Mouse (Mus musculus) embryonic facial prominence, embryonic 12.5 days (tissue): ENCODE data around the gene Dop1b. TPM values are rescaled to one million over a fixed set of nuclear protein-coding genes. Genes with fewer than 3 reads are reported as not detected.
"Not testable (repeated sequence)": the region's sequence is repeated elsewhere in the genome, so short reads cannot be mapped to it uniquely, and the experiment has no call there.

ENCODE experiments used
- ATAC-seq: fragments of 200-750 bp; cut with Nextera tagmentation; 2 replicates; pipeline ENCODE4 v1.8.0; 2017; ENCODE audit not compliant: insufficient number of reproducible peaks, insufficient read depth, low FRiP score, low TSS enrichment
- H3K27ac ChIP-seq: fragments of 300-500 bp; sonication (generic); 2 replicates; pipeline ENCODE4 v1.5.1; 2016; ENCODE audit warnings: mild to moderate bottlenecking
- H3K27me3 ChIP-seq: fragments of 300-500 bp; sonication (generic); 2 replicates; pipeline ENCODE4 v1.6.1; 2016; ENCODE audit warnings: mild to moderate bottlenecking, moderate library complexity
- H3K36me3 ChIP-seq: fragments of 300-500 bp; sonication (generic); 2 replicates; pipeline ENCODE4 v1.6.1; 2016; ENCODE audit warnings: mild to moderate bottlenecking
- H3K4me1 ChIP-seq: fragments of 300-500 bp; sonication (generic); 2 replicates; pipeline ENCODE4 v1.6.1; 2016
- H3K4me2 ChIP-seq: fragments of 300-500 bp; sonication (generic); replicated peaks from 2 replicates; pipeline ENCODE4 v1.6.1; 2016; ENCODE audit warnings: mild to moderate bottlenecking, moderate library complexity
- H3K4me3 ChIP-seq: fragments of 300-500 bp; sonication (generic); 2 replicates; pipeline ENCODE4 v1.5.1; 2016; ENCODE audit warnings: mild to moderate bottlenecking
- H3K9ac ChIP-seq: fragments of 300-500 bp; sonication (generic); 2 replicates; pipeline ENCODE4 v1.6.1; 2016; ENCODE audit warnings: mild to moderate bottlenecking, moderate library complexity
- H3K9me3 ChIP-seq: fragments of 300-500 bp; sonication (generic); 2 replicates; pipeline ENCODE4 v1.6.1; 2016; ENCODE audit warnings: mild to moderate bottlenecking, moderate library complexity
- WGBS: fragments of 180-500 bp; shearing (Covaris S2); methylation state at CpG from one replicate; pipeline ENCODE4 v1.1.7; 2016; 5-methylcytosine and 5-hydroxymethylcytosine counted together
- polyA plus RNA-seq: library from polyadenylated mRNA; unstranded; fragments of >200 nt; fragmentation: Nextera tagmentation; extraction: Ambion mirVana; gene quantifications from 2 replicates; pipeline ENCODE4 v1.2.1, GENCODE M21; 2016

Dop1b gene
- polyA plus RNA-seq, 1 experiment from 2014 or later, result 11.9 TPM

GRCm38 (mm10) chr16:93684441-93684840, 27.3 kb upstream of the Dop1b start:
- Histone ChIP-seq H3K36me3 (no peaks in the 10 kb centered on the region), H3K9ac (no peak overlapping the region), H3K27me3 (peaks cover 49% of the 10 kb centered on the region), H3K27ac (no peak overlapping the region), H3K4me3 (0 out of 2 replicates have a peak overlapping the region, but pooled peaks have one; percentile 9), H3K4me2 (peak overlapping the region; percentile 86; the same call in 1 of the 2 replicates), H3K4me1 (peaks cover 11% of the 10 kb centered on the region), H3K9me3 (no peaks in the 10 kb centered on the region)
- WGBS, result 32% methylated on average over 7 of the region's 7 CpGs
- ATAC-seq, result no peak

- H3K27ac ChIP-seq, result not testable (repeated sequence)
Measured at GRCm38 (mm10) chr16:93685783-93686182, 25.9 kb upstream of the Dop1b start.

DNA sequence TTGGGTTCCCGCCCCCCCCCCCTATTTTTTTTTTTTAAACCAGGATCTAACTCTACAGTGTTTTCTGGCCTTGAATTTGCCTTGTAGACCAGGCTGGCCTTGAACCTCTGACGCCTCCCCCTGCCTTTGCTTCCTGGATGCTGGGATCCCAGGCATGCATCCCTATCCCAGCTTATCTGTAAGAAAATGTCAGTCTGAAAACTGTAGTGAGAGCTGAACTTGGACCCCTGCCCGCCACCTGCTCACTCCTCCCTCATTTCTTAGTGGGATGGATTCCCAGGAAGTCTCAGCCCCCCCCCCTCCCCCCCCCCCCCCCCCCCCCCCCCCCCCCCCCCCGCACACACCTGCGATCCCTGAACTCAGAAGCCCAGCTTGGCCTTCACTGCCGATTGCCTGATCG, 25.3 kb upstream of the Dop1b start:
- ATAC-seq, result no peak
- Histone ChIP-seq H3K4me2 (no peak overlapping the region), H3K4me1 (peaks cover 11% of the 10 kb centered on the region), H3K36me3 (no peaks in the 10 kb centered on the region), H3K4me3 (no peak overlapping the region), H3K9me3 (no peaks in the 10 kb centered on the region), H3K27ac (no peak overlapping the region), H3K9ac (no peak overlapping the region), H3K27me3 (peaks cover 42% of the 10 kb centered on the region)
- 77% methylated on average over 5 of the region's 7 CpGs for WGBS

More at GRCm38 (mm10) chr16:93685783-93686182, 25.9 kb upstream of the Dop1b start:
- Histone ChIP-seq H3K27me3 (peaks cover 48% of the 10 kb centered on the region), H3K4me1 (peaks cover 11% of the 10 kb centered on the region)
- not testable (repeated sequence) for H3K4me3 ChIP-seq, H3K36me3 ChIP-seq, H3K9me3 ChIP-seq, H3K4me2 ChIP-seq, ATAC-seq, H3K9ac ChIP-seq
- WGBS, result 86% methylated on average over 3 of the region's 3 CpGs

DNA sequence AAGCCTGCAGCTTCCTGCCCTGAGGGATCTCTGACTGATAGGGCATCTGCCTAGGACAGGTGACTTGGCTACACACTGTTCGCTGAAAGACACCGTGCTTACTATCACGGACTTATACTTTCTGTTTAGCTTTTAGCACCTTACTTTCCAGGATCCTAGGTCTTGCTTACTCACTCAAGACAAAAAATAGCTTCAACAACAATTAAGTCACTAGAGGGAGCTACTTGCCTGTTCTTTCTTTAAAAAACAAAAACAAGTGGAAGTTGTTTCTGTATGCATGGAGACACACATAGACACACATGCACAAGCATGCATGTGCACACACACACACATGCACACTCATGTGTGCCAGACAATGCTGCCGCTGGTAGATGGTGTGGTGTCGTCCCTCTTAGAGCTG, 24.8 kb upstream of the Dop1b start:
- no peak overlapping the region for H3K4me2 ChIP-seq
- no peak for ATAC-seq
- 49% methylated on average over 5 of the region's 5 CpGs for WGBS

GRCm38 (mm10) chr16:93691206-93691841, 20.4 kb upstream of the Dop1b start:
- ATAC-seq, result no peak
- Histone ChIP-seq H3K36me3 (no peaks in the 10 kb centered on the region), H3K27me3 (no peaks in the 10 kb centered on the region), H3K4me1 (peaks cover 7% of the 10 kb centered on the region; the same call in 1 of the 2 replicates), H3K4me2 (no peak overlapping the region), H3K9ac (no peak overlapping the region), H3K27ac (no peak overlapping the region), H3K9me3 (no peaks in the 10 kb centered on the region), H3K4me3 (no peak overlapping the region)
- WGBS, result 70% methylated on average over 6 of the region's 6 CpGs

More for the DNA sequence above, 24.8 kb upstream of the Dop1b start:
- H3K9ac ChIP-seq, result no peak overlapping the region
- peaks cover 36% of the 10 kb centered on the region for H3K27me3 ChIP-seq
- H3K9me3 ChIP-seq, result no peaks in the 10 kb centered on the region
- peaks cover 11% of the 10 kb centered on the region for H3K4me1 ChIP-seq
- H3K36me3 ChIP-seq, result no peaks in the 10 kb centered on the region
- no peak overlapping the region for H3K4me3 ChIP-seq
- H3K27ac ChIP-seq, result no peak overlapping the region

DNA sequence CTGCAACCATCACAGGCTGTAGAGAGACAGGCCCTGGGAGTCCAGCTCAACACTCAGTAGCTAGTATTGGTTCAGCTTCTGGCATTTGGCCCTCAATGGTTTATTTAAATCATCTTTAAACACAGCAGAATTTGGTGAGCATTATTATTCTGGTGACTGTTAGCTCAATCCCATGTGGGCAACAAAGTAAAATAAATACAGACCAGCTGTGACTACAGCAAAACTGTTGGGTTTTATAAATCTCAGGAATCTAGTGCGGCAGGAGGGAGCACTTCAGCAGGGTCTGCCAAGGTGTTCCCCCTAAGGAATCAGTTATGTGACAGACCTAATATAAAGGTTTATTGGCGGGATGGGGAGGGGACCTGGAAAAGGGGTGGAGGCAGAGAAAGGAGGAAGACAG, 19.0 kb upstream of the Dop1b start:
- Histone ChIP-seq H3K9ac (no peak overlapping the region), H3K36me3 (no peaks in the 10 kb centered on the region), H3K27me3 (no peaks in the 10 kb centered on the region), H3K27ac (no peak overlapping the region), H3K4me3 (no peak overlapping the region), H3K4me2 (no peak overlapping the region), H3K9me3 (no peaks in the 10 kb centered on the region), H3K4me1 (peaks cover 7% of the 10 kb centered on the region; the same call in 1 of the 2 replicates)
- WGBS, result 43% methylated on average over 2 of the region's 2 CpGs
- ATAC-seq, result no peak

DNA sequence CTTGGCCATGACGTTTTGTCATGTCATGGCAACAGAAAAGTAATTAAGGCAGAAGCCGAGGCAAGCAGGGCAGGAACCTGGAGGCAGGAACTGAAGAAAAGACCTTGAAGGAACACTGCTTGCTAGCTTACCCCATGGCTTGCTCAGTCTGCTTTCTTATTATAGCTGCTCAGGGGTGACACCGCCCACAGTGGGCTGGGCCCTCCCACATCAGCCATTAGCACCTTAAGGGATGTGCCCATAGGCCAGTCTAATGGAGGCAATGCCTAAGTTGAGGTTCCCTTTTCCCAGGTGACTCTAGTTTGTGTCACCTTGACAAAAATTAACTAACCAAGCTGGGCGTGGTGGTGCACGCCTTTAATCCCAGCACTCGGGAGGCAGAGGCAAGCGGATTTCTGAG, 4.6 kb upstream of the Dop1b start:
- WGBS, result 87% methylated on average over 7 of the region's 7 CpGs

DNA sequence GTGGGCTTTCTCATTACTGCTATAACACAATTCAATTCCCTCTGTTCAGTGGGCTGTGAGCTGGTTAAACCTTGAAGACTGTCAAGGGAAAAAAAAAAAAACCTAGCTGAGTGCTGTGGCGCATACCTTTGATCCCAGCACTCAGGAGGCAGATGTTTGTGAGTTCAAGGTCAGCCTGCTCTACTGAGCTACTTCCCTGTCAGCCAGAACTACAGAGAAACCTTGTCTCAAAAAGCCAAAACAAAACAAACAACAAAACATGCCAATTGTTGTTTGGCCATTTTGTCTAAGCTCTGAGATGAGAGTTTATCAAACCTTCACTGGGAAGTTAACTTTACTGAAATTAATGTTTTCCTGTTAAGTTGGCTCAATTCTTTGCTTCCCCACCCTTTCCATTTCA, 2.5 kb upstream of the Dop1b start:
- WGBS, result 88% methylated on average over 1 of the region's 1 CpGs
- H3K4me3 ChIP-seq, result no peak overlapping the region
- H3K27ac ChIP-seq, result no peak overlapping the region
- H3K36me3 ChIP-seq, result no peaks in the 10 kb centered on the region
- H3K4me1 ChIP-seq, result no peaks in the 10 kb centered on the region
- H3K9ac ChIP-seq, result no peak overlapping the region
- H3K9me3 ChIP-seq, result no peaks in the 10 kb centered on the region
- H3K4me2 ChIP-seq, result no peak overlapping the region
- no peak for ATAC-seq
- H3K27me3 ChIP-seq, result peaks cover 23% of the 10 kb centered on the region

More for the DNA sequence above, 4.6 kb upstream of the Dop1b start:
- no peak overlapping the region for H3K9ac ChIP-seq
- no peaks in the 10 kb centered on the region for H3K9me3 ChIP-seq
- no peak for ATAC-seq
- no peak overlapping the region for H3K4me3 ChIP-seq
- no peak overlapping the region for H3K4me2 ChIP-seq
- no peaks in the 10 kb centered on the region for H3K36me3 ChIP-seq
- H3K4me1 ChIP-seq, result no peaks in the 10 kb centered on the region
- peaks cover 10% of the 10 kb centered on the region for H3K27me3 ChIP-seq
- no peak overlapping the region for H3K27ac ChIP-seq

DNA sequence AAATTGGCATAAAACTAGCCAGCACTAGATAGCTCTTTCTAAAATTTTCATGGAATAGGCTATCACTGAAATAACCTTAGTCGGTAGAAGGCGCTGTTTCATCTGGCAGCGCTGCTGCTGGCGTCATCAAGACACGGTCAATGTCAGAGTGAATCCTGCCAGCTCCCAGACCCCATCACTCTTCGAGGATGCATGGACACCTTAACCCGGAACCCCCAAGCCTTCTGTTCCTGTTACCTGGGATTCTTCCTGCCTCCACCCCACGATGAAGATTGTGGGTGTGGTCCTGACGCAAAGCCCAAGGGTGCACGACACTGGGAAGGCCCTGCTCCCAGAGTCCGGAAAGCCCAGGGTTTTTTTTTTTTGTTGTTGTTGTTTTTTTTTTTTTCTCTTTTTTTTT, 780 bp upstream of the Dop1b start:
- H3K27ac ChIP-seq, result no peak overlapping the region
- H3K36me3 ChIP-seq, result no peaks in the 10 kb centered on the region
- no peaks in the 10 kb centered on the region for H3K9me3 ChIP-seq
- ATAC-seq, result peak; percentile 48
- H3K9ac ChIP-seq, result no peak overlapping the region
- H3K27me3 ChIP-seq, result peaks cover 29% of the 10 kb centered on the region
- whole genome bisulfite sequencing, result under 1% methylated on average over 11 of the region's 11 CpGs
- no peaks in the 10 kb centered on the region for H3K4me1 ChIP-seq
- H3K4me2 ChIP-seq, result peak overlapping the region; percentile 92
- peak overlapping the region; percentile 64 for H3K4me3 ChIP-seq

DNA sequence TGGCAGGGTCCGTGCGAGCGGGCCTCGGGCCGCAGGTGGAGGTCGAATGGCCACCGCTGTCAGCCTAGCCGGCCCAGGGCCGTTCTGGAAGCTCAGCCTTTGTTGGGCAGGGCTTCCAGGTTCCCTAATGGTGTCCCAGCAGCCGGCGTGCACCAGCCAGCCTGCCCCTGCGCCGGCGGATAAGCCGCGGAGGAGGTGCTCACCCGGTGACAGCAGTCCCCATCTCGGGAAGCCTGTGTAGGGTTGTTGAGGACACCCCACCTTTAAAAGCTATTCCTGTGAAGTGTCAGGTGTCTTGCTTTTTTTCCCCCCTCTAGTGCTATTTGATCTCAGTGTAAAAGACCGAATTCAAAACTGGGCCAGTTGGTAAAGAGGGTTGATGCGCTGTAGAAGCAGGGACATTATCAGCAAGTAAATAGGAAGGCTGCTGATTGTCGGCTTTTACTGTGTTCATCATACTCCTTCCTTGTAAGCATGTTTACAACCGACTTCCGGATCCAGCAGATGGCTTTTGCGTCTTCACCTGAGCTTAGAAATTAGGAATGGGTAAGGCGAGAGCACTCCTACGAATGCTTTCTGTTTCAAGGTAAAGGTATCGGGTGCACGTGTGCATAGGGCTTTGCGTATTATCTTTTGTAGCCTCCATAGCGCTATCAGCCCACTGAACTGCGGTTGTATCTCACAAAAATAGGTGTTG, 633 bp downstream of the Dop1b start:
- no peaks in the 10 kb centered on the region for H3K36me3 ChIP-seq
- no peaks in the 10 kb centered on the region for H3K4me1 ChIP-seq
- H3K9ac ChIP-seq, result peak overlapping the region; percentile 64
- peak overlapping the region; percentile 64 for H3K4me3 ChIP-seq
- 12% methylated on average over 31 of the region's 31 CpGs for WGBS
- H3K9me3 ChIP-seq, result no peaks in the 10 kb centered on the region
- H3K27ac ChIP-seq, result no peak overlapping the region; the same call in 1 of the 2 replicates
- peak overlapping the region; percentile 92 for H3K4me2 ChIP-seq
- peaks cover 18% of the 10 kb centered on the region for H3K27me3 ChIP-seq
- no peak; the same call in 1 of the 2 replicates for ATAC-seq

GRCm38 (mm10) chr16:93712966-93713365, 1.3 kb downstream of the Dop1b start:
- Histone ChIP-seq H3K4me1 (no peaks in the 10 kb centered on the region), H3K36me3 (no peaks in the 10 kb centered on the region), H3K9me3 (no peaks in the 10 kb centered on the region), H3K9ac (no peak overlapping the region), H3K4me2 (peak overlapping the region; percentile 92), H3K4me3 (peak overlapping the region; percentile 64), H3K27me3 (peaks cover 18% of the 10 kb centered on the region), H3K27ac (no peak overlapping the region)
- WGBS, result 79% methylated on average over 7 of the region's 7 CpGs
- ATAC-seq, result no peak

GRCm38 (mm10) chr16:93714426-93714825, 2.7 kb downstream of the Dop1b start:
- WGBS, result 28% methylated on average over 5 of the region's 5 CpGs
- H3K4me1 ChIP-seq, result no peaks in the 10 kb centered on the region
- no peak overlapping the region for H3K4me2 ChIP-seq
- no peak overlapping the region for H3K4me3 ChIP-seq
- no peaks in the 10 kb centered on the region for H3K9me3 ChIP-seq
- H3K9ac ChIP-seq, result no peak overlapping the region
- H3K36me3 ChIP-seq, result no peaks in the 10 kb centered on the region
- ATAC-seq, result no peak
- no peak overlapping the region for H3K27ac ChIP-seq
- H3K27me3 ChIP-seq, result peaks cover 18% of the 10 kb centered on the region
